Mouse (Mus musculus) adrenal gland, adult 2 months (tissue): ENCODE results near the gene Anks1b. TPM values are rescaled to one million over a fixed set of nuclear protein-coding genes. Genes with fewer than 3 reads are reported as not detected.

Experiments used
- DNase-seq: peaks from one replicate; pipeline ENCODE4 v3.0.0; 2021
- polyA plus RNA-seq: library from polyadenylated mRNA; depleted of rRNA; stranded (reverse); fragments of >200 nt; gene quantifications from 2 replicates; pipeline ENCODE4 v1.2.3, GENCODE M21; 2012
- total RNA-seq, 2 experiments: library from RNA; stranded (reverse); gene quantifications; 2 replicates each; pipeline ENCODE4 v1.2.3; 2021

Gene Anks1b
- total and polyA plus RNA-seq, 3 experiments: 0.31 to 0.86 (median 0.72) TPM

DNA sequence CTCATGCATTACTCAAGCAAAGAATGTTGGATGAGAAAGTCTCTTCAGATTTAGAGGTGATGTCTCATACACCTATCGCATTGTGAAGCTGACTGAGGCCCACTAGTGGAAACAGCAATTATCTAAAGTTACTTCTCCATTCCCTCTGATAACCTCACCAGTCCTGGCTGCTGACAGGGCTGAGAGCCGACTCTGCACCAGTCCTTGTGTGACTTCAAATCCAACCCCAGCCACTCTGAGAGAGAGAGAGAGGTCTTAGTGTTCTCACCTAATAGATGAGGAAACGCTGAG is 991.2 kb downstream of the Anks1b start:
- no peak for DNase-seq

DNA sequence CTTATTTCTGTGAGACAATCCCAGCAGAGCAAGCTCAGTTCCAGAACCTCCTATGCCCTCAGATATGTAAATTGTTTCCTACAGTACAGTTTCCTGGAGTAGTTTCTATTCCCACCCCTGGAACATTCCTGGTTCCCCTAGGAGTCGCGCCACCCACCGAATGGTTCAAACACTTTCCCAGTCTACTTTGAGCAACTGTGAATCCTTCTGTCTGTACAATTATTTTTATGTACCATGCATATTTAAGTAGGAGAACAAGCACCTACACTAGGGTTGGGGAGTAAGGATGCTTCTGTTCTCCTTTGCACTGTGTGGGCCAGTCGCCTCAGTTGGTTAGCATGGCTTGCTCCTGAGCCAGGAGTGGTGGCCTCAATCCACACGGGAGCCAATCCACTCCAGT is 999.9 kb downstream of the Anks1b start:
- no peak for DNase-seq

DNA sequence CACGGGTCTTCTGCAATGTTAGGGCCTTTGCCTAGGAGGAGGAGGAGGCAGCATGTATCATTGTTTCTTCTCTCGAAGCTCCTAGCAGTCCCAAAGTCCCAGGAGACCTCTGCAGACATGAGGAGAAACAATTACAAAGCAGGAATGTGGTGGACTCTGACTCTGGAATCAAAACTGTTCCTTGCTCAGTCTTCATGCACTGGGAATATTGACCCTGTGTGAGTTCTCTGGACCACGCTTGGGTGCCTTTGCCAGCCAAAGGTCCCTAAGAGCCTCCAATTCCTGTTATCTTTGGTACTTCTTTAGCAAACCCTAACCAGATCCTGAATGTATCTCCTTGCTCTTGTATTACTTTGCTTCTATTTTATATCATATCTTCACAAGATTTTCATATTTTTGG is 1000.9 kb downstream of the Anks1b start:
- no peak for DNase-seq

DNA sequence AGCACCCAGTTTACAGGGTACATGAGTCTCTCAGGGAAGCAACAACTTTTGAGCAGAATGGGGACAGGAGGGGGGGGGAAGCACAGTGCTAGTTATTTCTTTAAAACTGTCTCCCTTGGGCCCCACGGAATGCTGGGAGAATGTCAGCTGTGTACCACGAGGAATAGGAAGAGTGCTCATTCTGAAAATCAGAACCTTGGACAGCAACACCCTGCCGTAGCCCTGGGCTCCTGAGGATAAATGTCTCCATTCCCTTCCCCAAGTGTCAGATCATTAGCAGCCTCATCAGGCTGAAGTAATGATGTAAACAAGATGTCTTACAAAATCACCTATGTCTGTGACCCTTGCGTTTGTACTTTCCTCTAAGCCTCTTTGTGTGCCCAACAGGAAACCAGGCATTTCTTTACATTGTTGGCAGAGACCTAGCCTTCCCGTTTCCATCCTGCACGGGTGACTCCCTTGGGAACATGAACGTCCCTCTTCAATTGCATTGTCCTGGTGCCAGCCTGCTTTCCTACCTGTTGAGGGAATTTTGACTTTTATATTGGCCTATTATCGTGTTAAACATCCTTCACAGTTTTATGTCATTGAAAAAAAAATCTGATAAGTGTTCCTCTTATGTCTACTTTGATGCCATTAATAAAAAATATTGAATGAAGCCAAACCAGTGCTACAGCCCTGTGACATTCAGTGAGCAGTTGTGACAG is 1007.7 kb downstream of the Anks1b start:
- DNase-seq: no peak

DNA sequence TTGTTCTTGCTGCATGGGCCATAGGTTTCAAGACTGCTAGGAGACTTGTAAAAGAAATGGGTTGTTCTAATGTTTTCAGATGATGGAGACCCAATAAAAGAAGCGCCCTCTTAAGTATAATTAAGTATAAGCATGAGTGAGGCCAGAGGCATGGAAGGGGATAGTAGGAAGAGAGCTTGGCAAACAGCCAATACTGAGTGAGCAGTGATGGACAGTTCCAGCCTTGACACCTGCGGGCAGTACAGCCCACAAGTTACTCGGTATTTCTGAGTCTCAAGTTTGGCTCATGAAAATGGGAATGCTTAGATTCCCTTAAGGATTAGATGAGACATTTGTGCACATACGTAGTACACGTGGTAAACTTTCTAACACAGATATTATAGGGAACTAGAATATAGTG is 1016.3 kb downstream of the Anks1b start:
- DNase-seq: no peak

DNA sequence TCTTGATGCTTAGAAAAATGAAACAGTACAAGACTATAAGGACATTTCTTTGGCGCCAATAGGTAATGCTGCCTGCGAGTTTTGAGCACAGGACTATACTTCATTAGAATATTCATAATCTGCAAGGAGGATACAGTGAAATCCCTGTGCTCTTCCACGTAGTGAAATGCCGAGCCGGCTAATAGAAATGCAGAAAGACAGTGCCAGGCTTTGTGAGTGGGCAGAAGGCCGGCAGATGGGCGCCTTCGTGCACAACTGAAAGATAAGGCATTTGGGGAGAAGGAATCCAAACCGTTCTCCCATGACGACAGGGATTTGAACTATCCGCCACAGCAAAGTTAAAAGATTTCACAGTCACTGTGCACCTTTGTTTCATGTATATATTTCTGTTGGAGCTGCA is 1019.4 kb downstream of the Anks1b start:
- no peak for DNase-seq

DNA sequence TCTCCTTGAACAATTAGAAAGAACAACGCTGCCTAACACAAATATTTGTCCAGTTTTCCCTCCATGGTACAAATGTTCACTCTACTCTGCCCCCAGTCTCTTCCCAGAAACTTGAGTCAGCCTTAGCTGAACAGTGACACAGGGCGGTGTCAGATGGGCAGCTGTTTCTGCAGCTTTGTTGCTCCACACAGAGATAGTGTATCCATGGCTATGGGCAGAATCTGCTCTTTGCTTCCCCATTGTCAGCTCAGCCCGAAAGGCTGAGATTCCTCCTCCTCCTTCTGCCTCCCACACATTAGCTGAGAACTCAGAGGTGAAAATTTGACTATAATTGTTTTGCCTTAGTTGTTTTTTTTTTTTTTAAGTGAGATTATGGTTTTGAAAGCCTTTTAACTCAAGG is 1024.6 kb downstream of the Anks1b start:
- no peak for DNase-seq

DNA sequence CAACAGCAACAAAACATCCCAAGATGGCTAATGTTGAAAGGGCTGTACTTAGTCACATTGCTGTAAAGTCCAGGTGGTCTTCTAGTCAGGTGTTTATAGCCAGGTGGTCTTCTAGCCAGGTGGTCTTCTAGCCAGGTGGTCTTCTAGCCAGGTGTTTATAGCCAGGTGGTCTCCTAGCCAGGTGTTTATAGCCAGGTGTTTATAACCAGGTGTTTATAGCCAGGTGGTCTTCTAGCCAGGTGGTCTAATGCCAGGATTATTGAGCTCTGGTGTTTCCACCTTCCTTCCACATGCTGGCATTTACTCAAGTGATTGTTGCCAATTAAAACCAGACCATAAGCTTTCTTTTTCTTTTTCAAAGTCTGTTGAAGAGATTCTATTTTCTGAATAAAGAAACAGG is 1030.9 kb downstream of the Anks1b start:
- DNase-seq: no peak

DNA sequence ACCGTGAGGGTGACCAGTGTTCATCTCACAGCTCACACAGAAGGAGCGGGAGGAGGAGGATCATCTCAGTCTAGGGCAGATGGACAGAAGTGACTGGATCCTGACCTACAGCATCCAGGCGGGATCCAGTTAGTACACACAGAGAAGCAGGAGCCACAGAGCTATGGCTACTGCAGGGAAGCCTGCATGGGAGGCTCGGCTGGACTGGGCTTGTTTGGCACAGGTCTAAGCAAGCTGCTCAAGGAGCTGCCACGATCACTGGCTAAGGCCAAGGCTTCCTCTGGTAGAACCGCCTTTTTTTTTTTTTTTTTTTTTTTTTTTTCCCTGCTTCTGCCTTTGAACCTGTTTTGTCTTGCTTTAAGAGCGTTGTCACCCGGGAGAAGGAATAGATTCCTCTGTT is 1034.1 kb downstream of the Anks1b start:
- DNase-seq: no peak

DNA sequence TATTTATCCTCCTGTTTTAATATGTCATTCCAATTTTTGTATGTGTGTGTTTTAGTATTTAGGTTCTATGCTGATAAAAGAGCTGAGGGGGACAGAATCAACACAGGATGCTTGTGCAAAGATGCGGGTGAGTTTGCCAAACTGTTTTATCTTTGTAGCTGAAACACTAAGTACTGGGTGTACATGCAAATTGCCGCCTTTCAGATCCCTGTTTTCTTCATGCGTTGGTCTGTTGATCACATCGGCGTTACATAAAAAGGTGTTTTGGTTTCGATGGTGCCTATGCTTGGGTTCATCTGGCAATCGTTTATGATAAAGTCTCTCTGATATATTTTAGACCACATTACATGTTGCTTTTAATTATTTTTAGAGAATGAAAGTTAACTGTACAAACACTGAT is 1050.2 kb downstream of the Anks1b start:
- no peak for DNase-seq

DNA sequence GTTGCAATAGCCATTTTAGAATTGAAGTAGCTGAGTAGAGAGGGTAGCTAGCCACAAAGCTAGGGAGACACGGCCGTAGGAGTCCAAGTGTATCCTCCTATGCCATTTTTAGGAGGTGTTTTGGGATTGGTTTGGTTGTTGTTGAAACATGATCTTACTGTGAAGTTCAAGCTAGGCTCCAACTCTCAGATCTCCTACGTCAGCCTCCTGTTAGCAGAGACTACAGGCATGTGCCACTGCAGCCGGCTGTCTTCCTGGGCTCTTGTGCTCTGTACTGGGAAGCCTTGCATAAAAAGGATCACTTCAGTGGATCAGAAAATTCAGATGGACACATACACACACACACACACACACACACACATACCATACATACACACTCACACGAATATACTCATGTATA is 1059.8 kb downstream of the Anks1b start:
- DNase-seq: no peak

DNA sequence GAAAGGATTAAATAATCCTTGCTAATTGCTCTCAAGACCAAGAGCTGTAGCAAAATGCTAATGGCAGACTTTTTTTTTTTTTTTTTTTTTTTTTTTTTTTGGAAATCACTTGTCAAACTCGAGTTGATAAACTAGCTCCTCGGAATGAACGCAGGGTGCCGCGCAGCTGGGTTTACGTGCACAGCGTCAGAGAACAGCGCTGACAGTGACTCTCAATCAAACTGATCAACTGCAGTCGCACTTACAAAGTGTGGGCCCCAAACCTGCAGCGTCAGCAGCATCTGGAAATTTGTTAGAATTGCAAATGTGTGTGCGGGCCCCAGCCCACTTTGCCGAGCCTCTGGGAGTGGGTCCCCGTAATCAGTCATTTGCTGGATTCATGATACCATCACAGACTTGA is 1061.4 kb downstream of the Anks1b start:
- DNase-seq: no peak

DNA sequence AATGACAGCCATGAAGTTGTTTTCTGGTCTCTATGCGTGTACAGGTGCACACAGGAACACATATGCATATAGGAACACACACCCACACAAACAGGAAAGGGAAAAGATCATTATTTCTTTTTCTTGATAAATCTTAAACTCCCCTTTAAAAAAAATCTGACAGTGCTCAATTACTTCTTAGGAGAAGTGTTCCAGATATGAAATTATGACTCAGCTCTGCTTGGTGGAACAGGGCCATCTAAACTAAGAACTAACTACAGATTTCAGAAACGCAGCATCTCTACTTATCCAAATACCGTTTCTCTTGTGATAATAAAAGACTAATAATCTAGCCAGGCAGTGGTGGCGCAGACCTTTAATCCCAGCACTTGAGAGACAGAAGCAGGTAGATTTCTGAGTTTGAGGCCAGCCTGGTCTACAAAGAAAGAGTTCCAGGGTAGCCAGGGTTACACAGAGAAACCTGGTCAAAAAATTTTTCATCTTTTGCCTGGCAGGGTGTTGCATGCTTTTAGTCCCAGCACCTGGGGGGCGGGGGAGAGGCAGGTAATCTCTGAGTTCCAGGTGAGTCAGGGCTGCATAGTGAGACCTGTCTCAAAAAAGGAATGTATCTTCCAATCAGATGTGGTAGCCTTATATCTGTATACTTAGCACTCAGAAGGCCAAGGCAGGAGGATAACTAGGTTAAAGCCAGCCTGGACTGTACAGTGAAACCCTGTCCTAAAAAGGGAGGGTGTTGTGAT is 1064.6 kb downstream of the Anks1b start:
- DNase-seq: no peak

DNA sequence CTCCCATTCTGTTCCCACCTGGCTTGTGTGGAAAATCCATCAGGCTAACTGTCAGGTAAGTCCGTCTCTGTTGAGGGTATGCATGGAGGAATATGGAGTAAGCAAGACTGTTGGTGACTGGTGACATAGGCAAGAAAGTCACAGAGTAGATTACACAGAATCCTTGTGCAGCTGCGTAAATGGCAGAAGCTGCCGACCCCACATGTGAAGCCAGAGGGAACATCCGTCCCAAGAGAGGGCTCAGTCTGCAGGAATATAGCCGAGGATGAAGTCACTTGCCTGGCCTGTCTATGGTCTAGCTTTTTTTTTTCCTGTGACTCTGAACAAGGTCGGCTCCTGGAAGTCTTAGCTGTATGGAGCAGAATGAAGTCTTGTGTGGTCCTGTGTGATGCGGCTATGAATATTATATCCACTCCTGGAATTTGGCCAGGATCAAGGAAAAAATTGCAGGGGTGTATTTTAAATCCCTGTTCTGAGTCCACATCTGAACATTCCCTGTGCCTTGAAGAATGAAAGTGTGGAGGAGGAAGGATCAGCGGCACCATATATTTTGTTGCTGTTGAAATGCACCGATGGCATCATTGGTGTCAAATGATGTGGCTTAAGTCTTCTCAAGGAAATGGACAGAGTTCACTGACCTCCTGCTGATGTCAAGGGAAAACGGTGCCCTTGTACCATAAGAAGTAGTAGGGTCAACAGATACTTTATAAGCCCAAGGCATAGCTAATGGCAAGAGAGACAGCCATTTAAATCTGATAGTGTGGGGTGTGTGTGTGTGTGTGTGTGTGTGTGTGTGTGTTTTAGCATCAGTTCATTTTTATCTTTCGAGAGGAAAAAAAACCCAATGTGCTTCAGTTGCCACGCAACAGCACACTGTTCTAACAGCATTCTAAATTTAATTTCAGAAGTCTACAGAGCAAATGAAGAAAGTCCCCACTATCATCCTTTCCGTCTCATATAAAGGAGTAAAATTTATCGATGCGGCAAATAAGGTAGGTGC is 1067.5 kb downstream of the Anks1b start:
- DNase-seq: no peak

DNA sequence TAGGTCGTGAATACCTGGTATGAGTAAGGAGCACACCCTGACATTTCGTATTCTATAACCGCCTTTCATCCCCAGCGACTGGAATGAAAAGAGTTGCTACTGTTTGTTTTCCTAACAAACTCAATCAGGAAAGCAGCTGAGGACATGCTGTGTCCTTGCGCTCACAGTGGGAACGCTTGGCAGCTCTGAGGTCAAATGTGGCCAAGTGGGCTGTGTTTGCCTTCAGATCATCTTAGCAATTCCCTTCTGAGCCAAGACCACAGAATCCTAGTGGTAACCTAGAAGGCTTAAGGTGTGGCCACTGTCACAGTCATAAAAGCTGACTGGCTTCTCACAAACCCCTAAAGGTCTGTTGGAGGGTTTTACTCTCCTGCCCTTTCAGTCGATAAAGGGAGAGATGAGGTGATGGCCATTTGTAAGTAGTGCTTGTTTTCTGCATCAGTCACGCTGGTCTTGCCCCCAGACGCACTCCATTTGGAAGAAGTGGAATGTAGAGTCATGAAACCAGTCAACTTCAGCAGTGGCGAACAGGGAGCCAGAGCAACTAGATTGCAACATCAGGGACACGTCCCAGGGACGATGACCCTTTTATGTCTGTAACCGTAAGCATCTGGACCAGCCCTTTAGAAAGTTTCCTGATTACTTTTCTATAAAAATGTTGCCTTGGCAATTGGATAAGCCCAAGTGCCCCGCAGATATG is 1068.8 kb downstream of the Anks1b start:
- no peak for DNase-seq

DNA sequence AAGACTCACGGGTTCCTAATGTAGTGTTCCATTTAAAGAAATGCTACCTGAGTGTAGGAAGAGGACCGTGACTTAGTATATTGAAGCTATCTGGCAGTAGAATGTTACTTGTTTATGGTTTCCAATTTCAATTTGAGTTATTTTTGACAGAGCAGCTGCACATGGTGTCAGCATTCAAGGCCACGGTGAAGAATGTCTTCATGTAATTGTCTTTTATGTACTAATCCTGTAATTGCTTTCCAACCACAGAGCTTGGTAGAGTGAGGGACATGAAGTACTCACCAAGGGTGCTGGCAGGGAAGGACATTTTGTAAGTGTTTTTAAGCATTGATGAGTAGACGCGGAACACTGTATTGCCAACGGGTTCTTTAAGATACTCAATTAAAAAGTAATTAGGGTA is 1073.7 kb downstream of the Anks1b start:
- DNase-seq: no peak

DNA sequence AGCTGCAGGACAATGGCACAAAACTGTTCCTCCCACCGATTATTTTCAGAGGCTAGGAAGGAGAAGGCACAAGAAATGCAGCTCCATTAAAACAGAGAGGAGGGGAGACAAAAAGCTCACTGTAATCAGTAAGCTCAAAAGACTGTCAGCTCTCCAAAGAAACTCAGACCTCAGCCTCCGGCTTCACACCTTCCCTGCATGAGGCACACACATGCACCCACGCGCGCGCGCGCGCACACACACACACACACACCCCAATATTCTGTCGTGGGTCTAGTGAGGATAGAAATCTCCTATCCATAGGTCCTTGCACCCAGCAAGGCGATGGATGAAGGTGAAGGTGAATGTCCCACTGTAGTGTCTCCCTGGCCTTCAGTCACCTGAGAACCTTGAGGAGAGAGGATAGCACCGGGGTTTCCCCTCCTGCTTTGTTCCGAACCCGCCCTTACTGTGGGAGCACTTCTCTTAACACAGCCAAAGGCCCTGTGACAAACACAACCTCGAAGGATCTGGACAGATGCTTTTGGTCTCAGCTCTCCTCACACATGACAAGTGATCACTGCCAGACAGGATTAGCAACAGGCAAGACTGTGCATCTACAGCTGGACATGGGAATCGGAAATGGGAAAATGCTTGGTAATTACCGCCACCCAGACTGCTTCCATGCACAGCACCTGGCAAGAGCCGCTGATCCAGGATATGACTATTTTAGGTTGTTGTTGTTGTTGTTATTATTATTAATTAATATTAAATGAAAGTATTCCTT is 1074.5 kb downstream of the Anks1b start:
- no peak for DNase-seq

DNA sequence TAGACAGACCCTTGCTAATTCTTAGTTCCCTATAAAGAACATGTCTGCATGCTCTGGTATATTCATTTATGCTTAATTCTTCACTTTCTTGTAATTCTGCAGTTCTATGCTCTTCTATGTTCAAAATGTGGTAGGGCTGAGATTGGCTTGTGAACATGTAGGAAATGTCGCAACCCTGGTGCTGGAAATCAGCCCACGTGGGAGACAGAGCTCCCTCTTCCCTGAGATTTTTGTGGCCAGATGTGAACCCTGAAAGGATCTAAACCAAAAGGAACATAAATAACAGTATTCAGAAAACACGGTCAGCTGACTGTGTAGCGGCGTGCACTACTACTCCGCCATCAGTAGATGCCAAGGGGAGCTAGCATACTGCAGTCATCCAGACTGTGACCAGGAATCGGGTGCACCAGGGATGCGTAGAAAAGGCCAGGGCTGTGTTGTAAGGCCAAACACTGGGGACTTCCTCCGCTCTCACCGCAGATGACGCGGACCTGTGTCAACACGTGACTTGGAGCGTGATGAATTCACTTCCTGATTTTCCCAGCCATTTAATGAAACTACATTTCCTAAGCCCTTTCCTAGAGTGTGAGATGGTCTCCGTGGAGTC is 1079.9 kb downstream of the Anks1b start:
- no peak for DNase-seq

DNA sequence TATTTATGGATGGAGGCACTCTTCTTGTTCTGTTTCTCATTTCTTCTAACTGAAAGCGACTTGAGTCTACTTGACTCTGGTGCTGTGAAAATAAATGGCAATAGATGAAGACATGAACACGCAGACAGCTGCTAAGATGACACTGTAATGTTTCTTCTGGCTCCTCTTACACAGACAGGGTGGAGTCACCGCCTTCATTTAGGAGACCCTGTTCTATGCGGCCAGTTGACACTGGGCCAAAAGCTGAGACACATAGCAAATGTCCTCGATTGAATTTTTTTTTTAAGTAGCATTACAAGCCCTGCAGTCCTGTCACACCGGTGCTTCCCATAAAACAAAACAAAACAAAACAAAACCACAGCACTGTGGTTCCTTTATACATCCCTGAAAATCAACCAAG is 1080.5 kb downstream of the Anks1b start:
- DNase-seq: no peak

DNA sequence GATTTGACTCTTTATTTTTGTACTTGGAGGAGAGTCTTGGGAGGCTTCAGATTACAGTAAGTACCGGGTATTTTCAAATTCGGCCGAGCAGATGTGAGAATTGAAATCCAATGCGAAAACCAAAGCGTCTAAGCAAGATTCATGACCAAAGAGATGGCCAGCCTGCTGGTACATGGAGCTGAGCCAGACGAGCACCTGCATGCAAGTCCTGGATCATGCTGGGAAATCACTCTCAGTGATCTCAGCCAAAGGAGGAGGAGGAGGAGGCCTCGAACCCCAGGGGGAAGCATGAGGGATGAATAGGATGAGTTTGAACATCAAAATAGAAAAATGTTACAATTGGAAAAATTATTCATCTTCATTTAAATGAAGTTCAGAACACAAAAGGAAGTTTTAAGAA is 1087.1 kb downstream of the Anks1b start:
- DNase-seq: no peak

DNA sequence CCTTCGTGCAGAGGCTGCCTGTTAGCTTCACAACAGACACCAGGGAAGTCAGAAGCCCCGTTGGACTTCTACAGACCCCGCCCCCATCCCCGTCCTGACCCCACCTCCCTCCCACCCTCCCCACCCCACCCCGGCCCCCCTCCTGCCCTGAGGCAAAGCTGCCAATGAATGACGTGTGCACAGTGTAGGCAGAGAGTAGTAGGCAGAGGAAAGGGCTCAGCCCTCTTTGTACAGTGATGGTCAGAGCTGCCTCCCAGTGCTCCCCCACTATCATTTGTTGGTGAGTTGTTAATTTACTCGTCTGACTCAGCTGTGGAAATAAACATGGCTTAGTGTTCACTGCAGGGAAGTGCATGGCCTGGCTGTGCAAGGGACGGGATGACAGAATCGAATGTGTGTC is 1091.2 kb downstream of the Anks1b start:
- DNase-seq: no peak
